15 mouse cellular contexts compared by ENCODE assay signal in the genomic region with DNA sequence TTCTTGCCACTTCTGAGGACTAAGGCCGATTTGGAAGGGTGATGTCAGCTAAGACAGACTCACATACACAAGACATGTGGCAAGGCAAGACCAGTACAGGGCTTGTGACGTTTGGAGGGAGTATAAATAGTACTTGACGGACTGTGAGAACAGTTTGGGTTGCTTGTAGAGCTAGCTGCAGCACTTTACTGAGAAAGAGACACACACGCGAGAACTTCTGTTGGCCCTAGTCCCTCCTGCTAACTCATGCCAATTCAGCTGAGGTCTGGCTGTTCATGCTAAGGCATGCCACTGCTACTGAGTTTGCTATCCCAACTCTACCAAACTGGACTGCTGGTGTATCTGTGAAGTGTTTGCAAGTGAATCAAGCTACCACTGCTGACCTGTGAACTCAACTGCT. TPM values are rescaled to one million over a fixed set of nuclear protein-coding genes. Genes with fewer than 3 reads are reported as not detected.
DNase-seq lines count a peak whose midpoint lies in the region; ATAC-seq and TF ChIP-seq lines count a peak whose summit lies in the region.
"Had no signal": no experiment of that assay in that cellular context is flagged by ENCODE, and none has a peak within 500 bp of the region (broad histone marks: within the 10 kb centered on the region; RNA-seq: fewer than 3 reads in every experiment).

No protein-coding gene starts in this region.

- no peaks in the 10 kb centered on the region for H3K27me3 ChIP-seq in liver, adult 2 months (ENCODE audit: control insufficient read depth, insufficient read depth, low read length)
- no peaks in the 10 kb centered on the region for H3K27me3 ChIP-seq in liver, embryonic 11.5 days (replicated peaks; ENCODE audit: control insufficient read depth, insufficient read depth, low read length)
- H3K27me3 ChIP-seq in intestine, postnatal 0 days (replicated peaks; ENCODE audit: control insufficient read depth, insufficient read depth, low read length): no peaks in the 10 kb centered on the region
- H3K27me3 ChIP-seq: kidney, embryonic 15.5 days; midbrain, embryonic 12.5 days; neural tube, embryonic 15.5 days had no signal

- no peak overlapping the region for H3K9ac ChIP-seq in liver, adult 2 months (ENCODE audit: low read depth, low read length)
- no peak overlapping the region for H3K9ac ChIP-seq in liver, embryonic 11.5 days (ENCODE audit: low read depth, low read length)
- no peak overlapping the region for H3K9ac ChIP-seq in intestine, postnatal 0 days (ENCODE audit: low read depth, low read length)
- H3K9ac ChIP-seq: hindbrain, embryonic 14.5 days; kidney, embryonic 15.5 days; liver, postnatal 0 days; midbrain, embryonic 12.5 days; neural tube, embryonic 15.5 days had no signal

- no peak for ATAC-seq in liver, embryonic 11.5 days (replicated peaks; ENCODE audit: low FRiP score)
- no peak for ATAC-seq in intestine, postnatal 0 days
- ATAC-seq: forebrain, embryonic 16.5 days; liver, postnatal 0 days had no signal

- 62% methylated on average over 5 of the region's 5 CpGs for WGBS in liver, adult 2 months
- 90% methylated on average over 5 of the region's 5 CpGs for WGBS in liver, embryonic 11.5 days
- 80% methylated on average over 5 of the region's 5 CpGs for WGBS in intestine, postnatal 0 days

- H3K9me3 ChIP-seq in liver, embryonic 11.5 days (ENCODE audit: control insufficient read depth, low read length): no peaks in the 10 kb centered on the region
- no peaks in the 10 kb centered on the region for H3K9me3 ChIP-seq in intestine, postnatal 0 days (ENCODE audit: control insufficient read depth)
- H3K9me3 ChIP-seq: kidney, embryonic 15.5 days; neural tube, embryonic 15.5 days had no signal

- peaks cover 3% of the 10 kb centered on the region; the same call in 1 of the 2 replicates for H3K4me1 ChIP-seq in liver, adult 2 months (ENCODE audit: control insufficient read depth, insufficient read depth, low read length)
- H3K4me1 ChIP-seq in liver, embryonic 11.5 days (replicated peaks; ENCODE audit: control insufficient read depth, insufficient read depth, low read length): no peaks in the 10 kb centered on the region
- H3K4me1 ChIP-seq in intestine, postnatal 0 days (replicated peaks; ENCODE audit: control insufficient read depth, insufficient read depth, low read length): no peaks in the 10 kb centered on the region
- H3K4me1 ChIP-seq: kidney, embryonic 15.5 days; midbrain, embryonic 12.5 days; neural tube, embryonic 15.5 days had no signal

- no peak overlapping the region for H3K27ac ChIP-seq in liver, adult 2 months (replicated peaks; ENCODE audit: insufficient read depth, low read depth, low read length)
- H3K27ac ChIP-seq in liver, embryonic 11.5 days (ENCODE audit: low read depth, low read length): no peak overlapping the region
- no peak overlapping the region for H3K27ac ChIP-seq in intestine, postnatal 0 days (ENCODE audit: low read depth, low read length)
- H3K27ac ChIP-seq: hindbrain, embryonic 14.5 days; kidney, embryonic 15.5 days; midbrain, embryonic 12.5 days; neural tube, embryonic 15.5 days had no signal

- no peak overlapping the region for H3K4me3 ChIP-seq in liver, adult 2 months (ENCODE audit: insufficient read depth, low read depth, low read length)
- H3K4me3 ChIP-seq in liver, embryonic 11.5 days (ENCODE audit: low read depth, low read length): no peak overlapping the region
- no peak overlapping the region for H3K4me3 ChIP-seq in intestine, postnatal 0 days (ENCODE audit: low read depth, low read length)
- H3K4me3 ChIP-seq: kidney, embryonic 15.5 days; midbrain, embryonic 12.5 days; neural tube, embryonic 15.5 days had no signal

- no peak for TF ChIP-seq CTCF in liver, adult 2 months (IDR thresholded peaks at IDR 0.05; ENCODE audit: low read depth, low read length)
- TF ChIP-seq CTCF in intestine, postnatal 0 days (IDR thresholded peaks at IDR 0.05; ENCODE audit: low read depth): no peak

- DNase-seq in adrenal gland, postnatal 14 days: peak; percentile 35
- no peak for DNase-seq in adrenal gland, postnatal 25 days
- peak; percentile 56 for DNase-seq in liver, adult 2 months (ENCODE audit: extremely low read depth, low read depth, low spot score)
- no peak for DNase-seq in liver, embryonic 11.5 days (ENCODE audit: low spot score)
- DNase-seq in fibroblast of lung, adult 2 months (ENCODE audit: low read depth): peak; percentile 57
- peak; percentile 72 to 80 for DNase-seq in heart, postnatal 10 days
- DNase-seq in left cerebral cortex, adult 11 months (ENCODE audit: low spot score): no peak
- DNase-seq: cerebellum, adult 11-12 months; liver, postnatal 0 days had no signal

- H3K79me2 ChIP-seq in liver, adult 2 months (ENCODE audit: control insufficient read depth, insufficient read depth, low read length): peaks cover 21% of the 10 kb centered on the region; the same call in 1 of the 2 replicates

- intact Hi-C loops in heart, postnatal 10 days (cut with DNase I): no loop called here

- H3K36me3 ChIP-seq in liver, adult 2 months (ENCODE audit: control insufficient read depth, insufficient read depth, low read length): no peaks in the 10 kb centered on the region; the same call in 1 of the 2 replicates
- peaks cover 7% of the 10 kb centered on the region for H3K36me3 ChIP-seq in liver, embryonic 11.5 days (ENCODE audit: control insufficient read depth, insufficient read depth, low read length)
- peaks cover 11% of the 10 kb centered on the region; the same call in 1 of the 2 replicates for H3K36me3 ChIP-seq in intestine, postnatal 0 days (ENCODE audit: control insufficient read depth, insufficient read depth)

- H3K4me2 ChIP-seq in liver, embryonic 11.5 days: no peak overlapping the region
- H3K4me2 ChIP-seq in intestine, postnatal 0 days (replicated peaks; ENCODE audit: low read depth): no peak overlapping the region
- H3K4me2 ChIP-seq: hindbrain, embryonic 14.5 days; kidney, embryonic 15.5 days; midbrain, embryonic 12.5 days; neural tube, embryonic 15.5 days had no signal

- TF ChIP-seq POLR2A in liver, adult 2 months (IDR thresholded peaks at IDR 0.05; ENCODE audit: extremely low read depth, insufficient read depth, low read length): no peak

RNA-seq across cellular contexts. Expression of a gene that starts 19.2 kb away (rescaled TPM):
- total RNA-seq in adrenal gland, postnatal 14 days (2021): 92.5 and 94.8 TPM in 2 replicates
- 111 and 121 TPM in 2 replicates for total RNA-seq in adrenal gland, postnatal 25 days (2021)
- 64.4 and 69.5 TPM in 2 replicates for total RNA-seq in liver, adult 2 months (2014; rRNA removed)
- 6.7 and 8.2 TPM in 2 replicates for polyA plus RNA-seq in liver, adult 2 months (2012; rRNA removed)
- polyA plus RNA-seq in liver, embryonic 11.5 days (2014; fragmentation: Nextera tagmentation; extraction: Ambion mirVana): 73.2 and 75.3 TPM in 2 replicates
- 10 to 100 TPM; 66.2 to 75.7 TPM for total RNA-seq in heart, postnatal 10 days (2021)
- 21.1 and 26.3 TPM in 2 replicates for polyA plus RNA-seq in intestine, postnatal 0 days (2015; fragmentation: Nextera tagmentation; extraction: Ambion mirVana)

Comparison
In these comparisons a context has a peak if more than half of its experiments do, and no peak if none do; other contexts are left out.
1. DNase-seq: peak in adrenal gland, postnatal 14 days (single experiment), liver, adult 2 months (single experiment), fibroblast of lung, adult 2 months (single experiment) and heart, postnatal 10 days (2 of 2); none in adrenal gland, postnatal 25 days (single experiment), liver, embryonic 11.5 days (single experiment) and left cerebral cortex, adult 11 months (single experiment).